ENCODE assay signal across 7 mouse cellular contexts in the genomic region with DNA sequence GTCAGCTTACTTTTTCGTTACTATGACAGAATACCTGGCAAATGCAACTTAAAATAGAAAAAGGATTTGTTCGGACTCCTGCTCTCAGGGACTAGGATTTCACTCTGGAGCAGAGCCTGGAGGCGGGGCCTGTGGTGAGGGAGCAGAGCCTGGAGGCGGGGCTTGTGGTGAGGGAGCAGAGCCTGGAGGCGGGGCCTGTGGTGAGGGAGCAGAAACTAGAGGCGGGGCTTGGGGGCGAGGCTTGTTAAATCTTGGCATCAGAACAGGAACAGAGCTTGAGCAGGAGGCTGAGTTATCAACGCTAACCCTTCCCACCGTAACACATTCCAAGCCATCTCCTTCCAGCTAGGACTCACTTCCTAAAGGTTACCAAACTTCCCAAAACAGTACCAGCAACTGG. TPM values are rescaled to one million over a fixed set of nuclear protein-coding genes. Genes with fewer than 3 reads are reported as not detected.
DNase-seq lines count a peak whose midpoint lies in the region; ATAC-seq and TF ChIP-seq lines count a peak whose summit lies in the region.

No protein-coding gene starts in this region.

- DNase-seq in ZHBTc4 (ENCODE audit: low read depth, low spot score) = peak; percentile 95
- peak; percentile 52 for DNase-seq in forebrain, embryonic 10.5 days (ENCODE audit: extremely low spot score, low spot score)
- peak; percentile 70 for DNase-seq in heart, postnatal 0 days (ENCODE audit: low spot score)
- DNase-seq in large intestine, adult 2 months (ENCODE audit: low read depth, low spot score) = peak; percentile 57
- DNase-seq in mesoderm, embryonic 11.5 days (ENCODE audit: low read depth, low spot score) = peak; percentile 23
- DNase-seq in right cerebral cortex, adult 18-20 months = no peak

- no peak overlapping the region for H3K4me3 ChIP-seq in ES-Bruce4 (ENCODE audit: low read depth, low read length)
- H3K4me3 ChIP-seq in forebrain, embryonic 10.5 days = no peak overlapping the region
- no peak overlapping the region for H3K4me3 ChIP-seq in heart, postnatal 0 days (ENCODE audit: low read depth, low read length)

- 37% methylated on average over 9 of the region's 9 CpGs for WGBS in forebrain, embryonic 10.5 days
- WGBS in heart, postnatal 0 days = 25% methylated on average over 9 of the region's 9 CpGs
- 8% methylated on average over 9 of the region's 9 CpGs for WGBS in large intestine, adult 2 months

- peaks cover 2% of the 10 kb centered on the region for H3K4me1 ChIP-seq in ES-Bruce4 (ENCODE audit: control insufficient read depth, insufficient read depth, low read length)
- peaks cover 11% of the 10 kb centered on the region; the same call in 1 of the 2 replicates for H3K4me1 ChIP-seq in forebrain, embryonic 10.5 days
- peaks cover 23% of the 10 kb centered on the region for H3K4me1 ChIP-seq in heart, postnatal 0 days (ENCODE audit: control insufficient read depth, insufficient read depth)

- H3K27me3 ChIP-seq in ES-Bruce4 (ENCODE audit: control insufficient read depth, insufficient read depth, low read length, poor library complexity, severe bottlenecking) = no peaks in the 10 kb centered on the region
- H3K27me3 ChIP-seq in forebrain, embryonic 10.5 days (ENCODE audit: poor library complexity, severe bottlenecking) = no peaks in the 10 kb centered on the region
- H3K27me3 ChIP-seq in heart, postnatal 0 days (ENCODE audit: control insufficient read depth, insufficient read depth, low read length) = no peaks in the 10 kb centered on the region

- no peaks in the 10 kb centered on the region for H3K36me3 ChIP-seq in ES-Bruce4 (ENCODE audit: control insufficient read depth, insufficient read depth, low read length, poor library complexity, severe bottlenecking)
- peaks cover 99% of the 10 kb centered on the region for H3K36me3 ChIP-seq in forebrain, embryonic 10.5 days (replicated peaks)
- peaks cover 86% of the 10 kb centered on the region for H3K36me3 ChIP-seq in heart, postnatal 0 days (replicated peaks; ENCODE audit: control insufficient read depth, insufficient read depth, low read length)

- H3K9me3 ChIP-seq in ES-Bruce4 (replicated peaks; ENCODE audit: control insufficient read depth, insufficient read depth, low read length, poor library complexity, severe bottlenecking) = no peaks in the 10 kb centered on the region
- H3K9me3 ChIP-seq in forebrain, embryonic 10.5 days = no peaks in the 10 kb centered on the region
- H3K9me3 ChIP-seq in heart, postnatal 0 days (replicated peaks; ENCODE audit: control insufficient read depth, low read length) = no peaks in the 10 kb centered on the region

- no peak overlapping the region for H3K4me2 ChIP-seq in heart, postnatal 0 days (ENCODE audit: low read depth, low read length)

- peak overlapping the region; percentile 60; the same call in 1 of the 2 replicates for H3K27ac ChIP-seq in ES-Bruce4 (ENCODE audit: insufficient read depth, low read length)
- no peak overlapping the region for H3K27ac ChIP-seq in forebrain, embryonic 10.5 days
- peak overlapping the region; percentile 46 for H3K27ac ChIP-seq in heart, postnatal 0 days (ENCODE audit: low read depth)

- peak; percentile 13 for TF ChIP-seq POLR2A in ES-Bruce4 (IDR thresholded peaks at IDR 0.05; ENCODE audit: insufficient read depth, low read length)

- ATAC-seq in heart, postnatal 0 days (ENCODE audit: insufficient read depth, low read depth) = peak; percentile 82

- no peak for TF ChIP-seq CTCF in ES-Bruce4 (IDR thresholded peaks at IDR 0.05; ENCODE audit: low read depth, low read length)
- TF ChIP-seq CTCF in heart, postnatal 0 days (IDR thresholded peaks at IDR 0.05; ENCODE audit: low read depth) = no peak

- no peak overlapping the region for H3K9ac ChIP-seq in ES-Bruce4 (ENCODE audit: low read depth, poor library complexity, severe bottlenecking)
- no peak overlapping the region for H3K9ac ChIP-seq in heart, postnatal 0 days (replicated peaks; ENCODE audit: low read depth, low read length)

- TF ChIP-seq EP300 in ES-Bruce4 (IDR thresholded peaks at IDR 0.05; ENCODE audit: insufficient read depth, low read depth, low read length) = no peak
- TF ChIP-seq EP300 in heart, postnatal 0 days (IDR thresholded peaks at IDR 0.05; ENCODE audit: low read depth) = no peak

RNA-seq across cellular contexts. Expression of a gene that starts 58.5 kb away (rescaled TPM):
- polyA plus RNA-seq in ES-Bruce4 (2011; ENCODE audit: insufficient read depth, insufficient read length, low read depth, missing spikeins) = 48.1 and 52.1 TPM in 2 replicates
- 39.5 and 41.0 TPM in 2 replicates for polyA plus RNA-seq in forebrain, embryonic 10.5 days (2016; fragmentation: Nextera tagmentation; extraction: Ambion mirVana)
- total RNA-seq in heart, postnatal 0 days (2014; rRNA removed; ENCODE audit: low replicate concordance) = 23.8 and 24.3 TPM in 2 replicates
- polyA plus RNA-seq in heart, postnatal 0 days (2015; fragmentation: Nextera tagmentation; extraction: Ambion mirVana) = 24.5 and 24.6 TPM in 2 replicates
- 6.0 and 8.5 TPM in 2 replicates for polyA plus RNA-seq in large intestine, adult 2 months (2012; rRNA removed)
